Mouse (Mus musculus) liver, adult 2 months (tissue): Measurements from ENCODE around the gene Adh1.

Experiments used
- CTCF ChIP-seq: fragments of 200-500 bp; IDR thresholded peaks from 2 replicates; pipeline ENCODE4 v1.5.1; 2011; ENCODE audit warnings: low read depth, low read length, control low read depth
- POLR2A ChIP-seq: fragments of 200-500 bp; IDR thresholded peaks from 2 replicates; pipeline ENCODE4 v1.6.1; 2011; ENCODE audit warnings: low read length, control low read depth; ENCODE audit not compliant: insufficient read depth; ENCODE audit errors: extremely low read depth

- TF ChIP-seq POLR2A (no peak), CTCF (no peak)
These were observed 10.5 kb downstream of the Adh1 start for GRCm38 (mm10) chr3:138271297-138271696.
